Mouse (Mus musculus): ENCODE results near the gene Chst15.

- no peak for TF ChIP-seq CTCF (conservative IDR thresholded peaks at IDR 0.05; ENCODE audit: insufficient read depth, insufficient read length, low read depth, low read length)
- TF ChIP-seq POLR2A (IDR thresholded peaks at IDR 0.05; ENCODE audit: low read depth, low read length) = no peak
Measured at GRCm38 (mm10) chr7:132336781-132337180, 19.8 kb upstream of the Chst15 start.

Data from kidney, adult 2 months (tissue).